Mouse (Mus musculus) 416B (cell line): Measurements from ENCODE around the gene Faim2.

ENCODE experiments used
- DNase-seq: peaks from one replicate; pipeline ENCODE4 v3.0.0; 2011; ENCODE audit warnings: low read depth

Faim2 gene

GRCm38 (mm10) chr15:99527629-99528353, at the start of gene Faim2:
TSS of gene Faim2 (minus strand) at chr15:99528165.
- DNase-seq = no peak

- no peak for DNase-seq
These were observed 41.2 kb upstream of the Faim2 start for GRCm38 (mm10) chr15:99569123-99569522.

- no peak for DNase-seq
These were observed 40.7 kb upstream of the Faim2 start for GRCm38 (mm10) chr15:99568682-99569081.

GRCm38 (mm10) chr15:99567371-99567770, 39.4 kb upstream of the Faim2 start:
- no peak for DNase-seq

- no peak for DNase-seq
These were observed 32.3 kb upstream of the Faim2 start for GRCm38 (mm10) chr15:99560246-99560645.

- DNase-seq = no peak
These were observed 31.0 kb upstream of the Faim2 start for GRCm38 (mm10) chr15:99558947-99559346.

GRCm38 (mm10) chr15:99553767-99554166, 25.8 kb upstream of the Faim2 start:
- no peak for DNase-seq

GRCm38 (mm10) chr15:99549901-99550300, 21.9 kb upstream of the Faim2 start:
- DNase-seq = no peak

GRCm38 (mm10) chr15:99547732-99548131, 19.8 kb upstream of the Faim2 start:
- no peak for DNase-seq

- DNase-seq = no peak
These were observed 18.6 kb upstream of the Faim2 start for GRCm38 (mm10) chr15:99546596-99546995.

- DNase-seq = no peak
These were observed 16.1 kb upstream of the Faim2 start for GRCm38 (mm10) chr15:99544047-99544446.

GRCm38 (mm10) chr15:99539891-99540290, 11.9 kb upstream of the Faim2 start:
- no peak for DNase-seq

- no peak for DNase-seq
These were observed 9.2 kb upstream of the Faim2 start for GRCm38 (mm10) chr15:99536889-99537862.

- no peak for DNase-seq
These were observed 4.1 kb upstream of the Faim2 start for GRCm38 (mm10) chr15:99532023-99532422.

- DNase-seq = no peak
These were observed 3.2 kb upstream of the Faim2 start for GRCm38 (mm10) chr15:99531146-99531545.

- no peak for DNase-seq
These were observed 1.3 kb downstream of the Faim2 start for GRCm38 (mm10) chr15:99526681-99527080.

- DNase-seq = no peak
These were observed 7.7 kb downstream of the Faim2 start for GRCm38 (mm10) chr15:99520306-99520705.

GRCm38 (mm10) chr15:99519626-99520025, 8.3 kb downstream of the Faim2 start:
- no peak for DNase-seq

- DNase-seq = no peak
These were observed 10.2 kb downstream of the Faim2 start for GRCm38 (mm10) chr15:99517715-99518114.

- DNase-seq = no peak
These were observed 11.2 kb downstream of the Faim2 start for GRCm38 (mm10) chr15:99516715-99517114.

- no peak for DNase-seq
These were observed 16.0 kb downstream of the Faim2 start for GRCm38 (mm10) chr15:99511797-99512525.

- DNase-seq = no peak
These were observed 17.3 kb downstream of the Faim2 start for GRCm38 (mm10) chr15:99510621-99511020.
